Mouse (Mus musculus) MEL (cell line): ENCODE measurements around the gene Nrip2. TPM values are rescaled to one million over a fixed set of nuclear protein-coding genes. Genes with fewer than 3 reads are reported as not detected.

Experiments
- DNase-seq: peaks from one replicate; pipeline ENCODE4 v3.0.0; 2011; ENCODE audit warnings: low read depth, low spot score
- H3K27ac ChIP-seq: 2 replicates; pipeline ENCODE4 v1.5.1; 2012; ENCODE audit warnings: low read depth, mild to moderate bottlenecking, control low read depth, low read length, moderate library complexity; ENCODE audit not compliant: control insufficient read depth
- H3K27me3 ChIP-seq, 2 experiments: fragments of 150-350 bp in 1 of 2; sonication (generic) in 1 of 2; 2 replicates each; pipeline ENCODE4 v1.6.1; 2012; ENCODE audit warnings: low read length in 2 of 2, mild to moderate bottlenecking in 2 of 2, improper control_type of control experiment in 1 of 2, moderate library complexity in 1 of 2; ENCODE audit not compliant: insufficient read depth in 2 of 2, control insufficient read depth in 1 of 2
- H3K36me3 ChIP-seq, 2 experiments: 2 replicates each; pipeline ENCODE4 v1.6.1; 2012 to 2014; ENCODE audit warnings: low read length in 2 of 2, improper control_type of control experiment in 1 of 2, inconsistent platforms in 1 of 2, mild to moderate bottlenecking in 1 of 2; ENCODE audit not compliant: insufficient read depth in 2 of 2, control insufficient read depth in 1 of 2
- H3K4me1 ChIP-seq, 2 experiments: fragments of 150-350 bp in 1 of 2; sonication (generic) in 1 of 2; 2 replicates each; pipeline ENCODE4 v1.6.1; 2012; ENCODE audit warnings: low read length in 2 of 2, improper control_type of control experiment in 1 of 2, mild to moderate bottlenecking in 1 of 2; ENCODE audit not compliant: insufficient read depth in 2 of 2, control insufficient read depth in 1 of 2
- H3K4me3 ChIP-seq, 2 experiments: fragments of 150-350 bp in 1 of 2; sonication (generic) in 1 of 2; 2 replicates each; pipeline ENCODE4 v1.5.1; 2012; ENCODE audit warnings: low read depth in 2 of 2, low read length in 2 of 2, mild to moderate bottlenecking in 2 of 2, moderate library complexity in 2 of 2, control low read depth in 1 of 2, improper control_type of control experiment in 1 of 2; ENCODE audit not compliant: control insufficient read depth in 1 of 2, insufficient read depth in 1 of 2
- H3K79me2 ChIP-seq: 2 replicates; pipeline ENCODE4 v1.6.1; 2012; ENCODE audit warnings: mild to moderate bottlenecking, low read length, moderate library complexity; ENCODE audit not compliant: control insufficient read depth, poor library complexity, insufficient read depth
- H3K9ac ChIP-seq: 2 replicates; pipeline ENCODE4 v1.6.1; 2012; ENCODE audit warnings: low read depth, mild to moderate bottlenecking, control low read depth, low read length, moderate library complexity; ENCODE audit not compliant: control insufficient read depth, poor library complexity, severe bottlenecking
- H3K9me3 ChIP-seq: fragments of 150-350 bp; sonication (generic); replicated peaks from 2 replicates; pipeline ENCODE4 v1.6.1; 2012; ENCODE audit warnings: mild to moderate bottlenecking, low read length, improper control_type of control experiment, moderate library complexity; ENCODE audit not compliant: insufficient read depth
- CHD2 ChIP-seq: IDR thresholded peaks from 2 replicates; pipeline ENCODE4 v1.6.1; 2011; ENCODE audit warnings: low read length, improper control_type of control experiment
- EP300 ChIP-seq, 2 experiments: IDR thresholded peaks; 2 replicates each; pipeline ENCODE4 v1.6.1; 2011; ENCODE audit warnings: improper control_type of control experiment in 2 of 2, low read length in 2 of 2, low read depth in 1 of 2, mild to moderate bottlenecking in 1 of 2
- ETS1 ChIP-seq: IDR thresholded peaks from 2 replicates; pipeline ENCODE4 v1.6.1; 2012; ENCODE audit warnings: low read depth, mild to moderate bottlenecking, inconsistent platforms, low read length, improper control_type of control experiment, moderate library complexity
- GABPA ChIP-seq: IDR thresholded peaks from 2 replicates; pipeline ENCODE4 v1.6.1; 2012; ENCODE audit warnings: low read depth, mild to moderate bottlenecking, inconsistent platforms, low read length, improper control_type of control experiment, moderate library complexity
- HCFC1 ChIP-seq: IDR thresholded peaks from 2 replicates; pipeline ENCODE4 v1.6.1; 2012; ENCODE audit warnings: low read depth, mild to moderate bottlenecking, inconsistent platforms, low read length, improper control_type of control experiment, moderate library complexity
- JUND ChIP-seq: IDR thresholded peaks from 2 replicates; pipeline ENCODE4 v1.6.1; 2011; ENCODE audit warnings: low read depth, mild to moderate bottlenecking, improper control_type of control experiment, low read length
- MEF2A ChIP-seq: IDR thresholded peaks from 2 replicates; pipeline ENCODE4 v1.6.1; 2014; ENCODE audit warnings: low read depth, mild to moderate bottlenecking, inconsistent platforms, low read length, improper control_type of control experiment; ENCODE audit not compliant: poor library complexity, insufficient replicate concordance, severe bottlenecking; ENCODE audit errors: extremely low read depth
- MXI1 ChIP-seq: IDR thresholded peaks from 2 replicates; pipeline ENCODE4 v1.6.1; 2011; ENCODE audit warnings: mild to moderate bottlenecking, low read depth, low read length, improper control_type of control experiment
- MYB ChIP-seq: IDR thresholded peaks from 2 replicates; pipeline ENCODE4 v1.6.1; 2011; ENCODE audit warnings: mild to moderate bottlenecking, low read depth, low read length, improper control_type of control experiment
- MYC ChIP-seq: IDR thresholded peaks from 2 replicates; pipeline ENCODE4 v1.6.1; 2011; ENCODE audit warnings: low read depth, mild to moderate bottlenecking, low read length, improper control_type of control experiment, moderate library complexity
- NRF1 ChIP-seq: IDR thresholded peaks from 2 replicates; pipeline ENCODE4 v1.6.1; 2014; ENCODE audit warnings: low read depth, mild to moderate bottlenecking, inconsistent platforms, low read length, improper control_type of control experiment, moderate library complexity; ENCODE audit not compliant: poor library complexity, insufficient read depth, severe bottlenecking
- POLR2A ChIP-seq, 2 experiments: IDR thresholded peaks; 2 replicates each; pipeline ENCODE4 v1.6.1; 2011 to 2012; ENCODE audit warnings: low read length in 2 of 2, mild to moderate bottlenecking in 2 of 2, control low read depth in 1 of 2, improper control_type of control experiment in 1 of 2, low read depth in 1 of 2, moderate library complexity in 1 of 2; ENCODE audit not compliant: control insufficient read depth in 1 of 2, insufficient read depth in 1 of 2, poor library complexity in 1 of 2
- POLR2AphosphoS5 ChIP-seq: IDR thresholded peaks from 2 replicates; pipeline ENCODE4 v1.6.1; 2012; ENCODE audit warnings: low read depth, borderline replicate concordance, mild to moderate bottlenecking, inconsistent platforms, low read length, moderate library complexity, mixed read lengths
- RCOR1 ChIP-seq: IDR thresholded peaks from 2 replicates; pipeline ENCODE4 v1.6.1; 2012; ENCODE audit warnings: low read depth, mild to moderate bottlenecking, inconsistent platforms, low read length, improper control_type of control experiment
- TBP ChIP-seq: IDR thresholded peaks from 2 replicates; pipeline ENCODE4 v1.8.0; 2011; ENCODE audit warnings: low read depth, low read length, improper control_type of control experiment
- UBTF ChIP-seq: IDR thresholded peaks from 2 replicates; pipeline ENCODE4 v1.6.1; 2012; ENCODE audit warnings: low read depth, mild to moderate bottlenecking, inconsistent platforms, low read length, improper control_type of control experiment, moderate library complexity, borderline replicate concordance; ENCODE audit not compliant: insufficient read depth
- USF1 ChIP-seq: IDR thresholded peaks from 2 replicates; pipeline ENCODE4 v1.6.1; 2014; ENCODE audit warnings: low read depth, mild to moderate bottlenecking, inconsistent platforms, low read length, improper control_type of control experiment, moderate library complexity
- polyA plus RNA-seq, 2 experiments: library from polyadenylated mRNA; stranded (reverse) in 1 of 2; unstranded in 1 of 2; fragments of >175 nt in 1 of 2; fragments of >200 nt in 1 of 2; gene quantifications; 2 replicates each; pipeline versions ENCODE4 v1.2.1 to v1.2.4; 2012; ENCODE audit warnings: low replicate concordance in 2 of 2, low read depth in 1 of 2; ENCODE audit not compliant: insufficient read length in 2 of 2, insufficient read depth in 1 of 2, missing spikeins in 1 of 2
- total RNA-seq: library from RNA; depleted of rRNA; stranded (reverse); fragments of 300-350 nt; gene quantifications from 2 replicates; pipeline ENCODE4 v1.2.3, GENCODE M21; 2012

The Nrip2 gene
- total and polyA plus RNA-seq, 3 experiments: 0.04 to 0.86 TPM; not detected in 1

GRCm38 (mm10) chr6:128354140-128354539 is 45.0 kb upstream of the Nrip2 start:
- Histone ChIP-seq H3K36me3 (peaks cover 0 to 8% of the 10 kb centered on the region in 2 experiments; a peak in 3 of 4 replicates), H3K9me3 (no peaks in the 10 kb centered on the region), H3K27ac (no peak overlapping the region), H3K27me3 (no peaks in the 10 kb centered on the region), H3K4me3 (no peak overlapping the region), H3K4me1 (peaks cover 0 to 5% of the 10 kb centered on the region in 2 experiments; a peak in 2 of 4 replicates), H3K9ac (no peak overlapping the region), H3K79me2 (peaks cover 4% of the 10 kb centered on the region)
- peak; percentile 33 for DNase-seq
- TF ChIP-seq JUND (no peak), POLR2AphosphoS5 (no peak), POLR2A (IDR thresholded peaks at IDR 0.05; ENCODE audit: control insufficient read depth in 1 of 2, insufficient read depth in 1 of 2, low read depth in 1 of 2, low read length in 2 of 2, poor library complexity in 1 of 2) (no peak), MYC (no peak), UBTF (no peak), GABPA (no peak), CHD2 (no peak), TBP (no peak)

- Histone ChIP-seq H3K36me3 (peaks cover 0 to 8% of the 10 kb centered on the region in 2 experiments; a peak in 3 of 4 replicates), H3K4me3 (peak overlapping the region; percentile 68 to 88), H3K27me3 (no peaks in the 10 kb centered on the region), H3K9ac (peak overlapping the region; percentile 79), H3K79me2 (peaks cover 10% of the 10 kb centered on the region), H3K4me1 (peaks cover 0 to 5% of the 10 kb centered on the region in 2 experiments; a peak in 2 of 4 replicates), H3K9me3 (no peaks in the 10 kb centered on the region), H3K27ac (no peak overlapping the region)
- TF ChIP-seq NRF1: no peak
- no peak for TF ChIP-seq MYB
- no peak for TF ChIP-seq POLR2A (IDR thresholded peaks at IDR 0.05; ENCODE audit: control insufficient read depth in 1 of 2, insufficient read depth in 1 of 2, low read depth in 1 of 2, low read length in 2 of 2, poor library complexity in 1 of 2)
- no peak for TF ChIP-seq EP300 (IDR thresholded peaks at IDR 0.05; ENCODE audit: low read depth in 1 of 2, low read length in 2 of 2)
- TF ChIP-seq RCOR1: no peak
- TF ChIP-seq ETS1: no peak
- TF ChIP-seq MEF2A: no peak
- no peak for TF ChIP-seq MXI1
- no peak for TF ChIP-seq USF1
- TF ChIP-seq HCFC1: no peak
- DNase-seq: no peak
Observed at GRCm38 (mm10) chr6:128355201-128355681, 43.9 kb upstream of the Nrip2 start.
